Mouse (Mus musculus) heart, adult 2 months (tissue): ENCODE data around the gene Ube2n.

Source experiments
- CTCF ChIP-seq: fragments of 200-600 bp; IDR thresholded peaks from 2 replicates; pipeline ENCODE4 v1.8.1; 2022; ENCODE audit warnings: antibody characterized with exemption, mild to moderate bottlenecking, moderate library complexity
- EP300 ChIP-seq: fragments of 200-500 bp; IDR thresholded peaks from 2 replicates; pipeline ENCODE4 v1.6.1; 2011; ENCODE audit warnings: low read depth, low read length, control low read depth; ENCODE audit not compliant: insufficient read depth
- POLR2A ChIP-seq: fragments of 200-500 bp; IDR thresholded peaks from 2 replicates; pipeline ENCODE4 v1.6.1; 2011; ENCODE audit warnings: mild to moderate bottlenecking, low read depth, low read length, control low read depth; ENCODE audit not compliant: insufficient read depth

- TF ChIP-seq CTCF, result no peak
- no peak for TF ChIP-seq EP300
- no peak for TF ChIP-seq POLR2A
Measured at GRCm38 (mm10) chr10:95545051-95545450, 30.1 kb downstream of the Ube2n start.
